Comparison of ENCODE assay signal across 13 mouse cellular contexts in genomic region chr9:71666432-71666831, GRCm38 (mm10).
DNase-seq lines count a peak whose midpoint lies in the region; ATAC-seq and TF ChIP-seq lines count a peak whose summit lies in the region.
"Had no signal": no experiment of that assay in that cellular context is flagged by ENCODE, and none has a peak within 500 bp of the region (broad histone marks: within the 10 kb centered on the region; RNA-seq: fewer than 3 reads in every experiment).

No protein-coding gene starts in this region.

- H3K4me3 ChIP-seq in hindbrain, embryonic 14.5 days (replicated peaks; ENCODE audit: low read length), result no peak overlapping the region
- no peak overlapping the region for H3K4me3 ChIP-seq in hindbrain, embryonic 11.5 days (ENCODE audit: low read depth, low read length)
- H3K4me3 ChIP-seq in embryonic fibroblast, embryonic 13.5 days (ENCODE audit: insufficient read depth, low read length), result no peak overlapping the region
- H3K4me3 ChIP-seq in forebrain, embryonic 15.5 days, result no peak overlapping the region
- H3K4me3 ChIP-seq: forebrain, embryonic 10.5 days; myocyte had no signal

- 0 out of 2 replicates have a peak, but pooled peaks cover 4% of the 10 kb centered on the region for H3K4me1 ChIP-seq in hindbrain, embryonic 14.5 days (replicated peaks; ENCODE audit: control insufficient read depth, insufficient read depth, low read length)
- H3K4me1 ChIP-seq in hindbrain, embryonic 11.5 days (replicated peaks; ENCODE audit: control insufficient read depth, insufficient read depth, low read length), result no peaks in the 10 kb centered on the region
- peaks cover 21% of the 10 kb centered on the region for H3K4me1 ChIP-seq in embryonic fibroblast, embryonic 13.5 days (ENCODE audit: control insufficient read depth, insufficient read depth, low read length)
- H3K4me1 ChIP-seq in forebrain, embryonic 15.5 days, result no peaks in the 10 kb centered on the region

- H3K4me2 ChIP-seq in hindbrain, embryonic 14.5 days (replicated peaks), result no peak overlapping the region
- no peak overlapping the region for H3K4me2 ChIP-seq in hindbrain, embryonic 11.5 days (replicated peaks; ENCODE audit: low read depth, low read length)
- no peak overlapping the region for H3K4me2 ChIP-seq in forebrain, embryonic 15.5 days (replicated peaks)

- peak; percentile 24 for DNase-seq in hindbrain, embryonic 14.5 days (ENCODE audit: low spot score)
- DNase-seq in hindbrain, embryonic 11.5 days (ENCODE audit: low spot score), result no peak
- peak; percentile 55 for DNase-seq in heart, postnatal 4 days
- DNase-seq in lung, postnatal 25 days (ENCODE audit: low spot score), result peak; percentile 57
- no peak for DNase-seq in frontal cortex, postnatal 10 days (ENCODE audit: low spot score in 2 of 2)
- DNase-seq in spleen, postnatal 14 days (ENCODE audit: low spot score in 2 of 2), result no peak
- DNase-seq: cerebellum, postnatal 10 days; gastrocnemius, postnatal 25 days had no signal

- no peak overlapping the region for H3K27ac ChIP-seq in hindbrain, embryonic 14.5 days
- H3K27ac ChIP-seq in hindbrain, embryonic 11.5 days (ENCODE audit: low read depth, low read length), result no peak overlapping the region
- H3K27ac ChIP-seq in embryonic fibroblast, embryonic 13.5 days (ENCODE audit: insufficient read depth, low read length), result peak overlapping the region; percentile 50
- no peak overlapping the region for H3K27ac ChIP-seq in forebrain, embryonic 15.5 days (replicated peaks)
- H3K27ac ChIP-seq: forebrain, embryonic 10.5 days had no signal

- no peak for TF ChIP-seq CTCF in embryonic fibroblast, embryonic 13.5 days (IDR thresholded peaks at IDR 0.05; ENCODE audit: borderline replicate concordance, insufficient read depth, low read length)

- ATAC-seq in hindbrain, embryonic 14.5 days (ENCODE audit: low FRiP score), result no peak
- no peak for ATAC-seq in hindbrain, embryonic 11.5 days (ENCODE audit: low FRiP score)
- no peak for ATAC-seq in forebrain, embryonic 15.5 days (replicated peaks)
- ATAC-seq: inflammation-experienced regulatory T-cells, adult 6 months had no signal

- 70% methylated on average over 6 of the region's 6 CpGs for WGBS in hindbrain, embryonic 14.5 days
- WGBS in hindbrain, embryonic 11.5 days, result 75% methylated on average over 6 of the region's 6 CpGs
- 79% methylated on average over 6 of the region's 6 CpGs for WGBS in forebrain, embryonic 15.5 days

- TF ChIP-seq POLR2A in embryonic fibroblast, embryonic 13.5 days (IDR thresholded peaks at IDR 0.05; ENCODE audit: low read depth, low read length), result no peak

- H3K36me3 ChIP-seq in hindbrain, embryonic 14.5 days (replicated peaks; ENCODE audit: control insufficient read depth, insufficient read depth), result no peaks in the 10 kb centered on the region
- H3K36me3 ChIP-seq in hindbrain, embryonic 11.5 days (ENCODE audit: control insufficient read depth, insufficient read depth, low read length), result no peaks in the 10 kb centered on the region
- H3K36me3 ChIP-seq in forebrain, embryonic 15.5 days, result no peaks in the 10 kb centered on the region
- H3K36me3 ChIP-seq: forebrain, embryonic 10.5 days had no signal

- no peaks in the 10 kb centered on the region for H3K27me3 ChIP-seq in hindbrain, embryonic 14.5 days (ENCODE audit: control insufficient read depth, insufficient read depth, low read length)
- no peaks in the 10 kb centered on the region for H3K27me3 ChIP-seq in hindbrain, embryonic 11.5 days (ENCODE audit: control insufficient read depth, insufficient read depth, low read length)
- no peaks in the 10 kb centered on the region for H3K27me3 ChIP-seq in forebrain, embryonic 15.5 days

- no peaks in the 10 kb centered on the region for H3K9me3 ChIP-seq in hindbrain, embryonic 14.5 days (ENCODE audit: control insufficient read depth, low read length)
- no peaks in the 10 kb centered on the region for H3K9me3 ChIP-seq in hindbrain, embryonic 11.5 days (ENCODE audit: control insufficient read depth, low read length)
- no peaks in the 10 kb centered on the region for H3K9me3 ChIP-seq in forebrain, embryonic 15.5 days
- H3K9me3 ChIP-seq: forebrain, embryonic 10.5 days had no signal

- no peak overlapping the region for H3K9ac ChIP-seq in hindbrain, embryonic 14.5 days
- H3K9ac ChIP-seq in hindbrain, embryonic 11.5 days (ENCODE audit: low read depth, low read length), result no peak overlapping the region
- no peak overlapping the region for H3K9ac ChIP-seq in forebrain, embryonic 15.5 days (replicated peaks)

Comparison
In these comparisons a context has a peak if more than half of its experiments do, and no peak if none do; other contexts are left out.
1. DNase-seq: peak in hindbrain, embryonic 14.5 days (single experiment), heart, postnatal 4 days (single experiment) and lung, postnatal 25 days (single experiment); none in hindbrain, embryonic 11.5 days (single experiment), frontal cortex, postnatal 10 days (0 of 2) and spleen, postnatal 14 days (0 of 2).